Mouse (Mus musculus) cerebellum, postnatal 25 days (tissue): ENCODE measurements around the gene Pitpnc1.
"Not testable (repeated sequence)": the region's sequence is repeated elsewhere in the genome, so short reads cannot be mapped to it uniquely, and the experiment has no call there.

ENCODE experiments used
- DNase-seq, 2 experiments: peaks; one replicate each; pipeline ENCODE4 v3.0.0; 2021; ENCODE audit warnings: mixed read lengths in 2 of 2

Gene Pitpnc1

DNA sequence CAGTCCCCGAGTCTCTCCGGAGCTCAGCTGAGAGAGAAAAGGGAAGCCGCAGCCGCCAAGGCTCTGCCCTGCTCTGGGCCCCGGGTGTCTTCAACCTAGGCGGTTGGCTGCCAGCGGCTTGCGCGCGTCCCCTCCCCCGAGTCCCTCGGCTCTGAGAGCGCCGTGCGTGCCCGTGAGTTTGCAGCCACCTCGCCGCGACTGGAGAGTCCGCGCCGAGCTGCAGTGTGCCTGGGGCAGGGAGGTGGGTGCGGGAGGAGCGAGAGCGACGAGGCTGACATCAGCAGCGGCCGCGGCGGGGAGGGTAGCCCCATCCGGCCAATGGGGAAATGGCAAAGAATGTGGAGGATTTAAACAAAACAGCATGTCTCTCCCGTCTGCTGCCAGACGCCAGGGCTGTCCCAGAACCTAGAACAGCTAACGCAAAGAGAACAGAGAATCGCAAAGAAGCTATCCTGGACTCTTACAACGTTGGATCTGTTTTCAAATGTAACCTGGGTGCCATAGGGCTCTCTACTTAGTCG lies at the start of gene Pitpnc1:
Gene Pitpnc1, minus strand, starts transcription at position 179 of the 521 bp plus-strand sequence.
- DNase-seq = peak; percentile 93 to 95

- DNase-seq = no peak
Observed at GRCm38 (mm10) chr11:107518645-107519429, 48.3 kb upstream of the Pitpnc1 start.

DNA sequence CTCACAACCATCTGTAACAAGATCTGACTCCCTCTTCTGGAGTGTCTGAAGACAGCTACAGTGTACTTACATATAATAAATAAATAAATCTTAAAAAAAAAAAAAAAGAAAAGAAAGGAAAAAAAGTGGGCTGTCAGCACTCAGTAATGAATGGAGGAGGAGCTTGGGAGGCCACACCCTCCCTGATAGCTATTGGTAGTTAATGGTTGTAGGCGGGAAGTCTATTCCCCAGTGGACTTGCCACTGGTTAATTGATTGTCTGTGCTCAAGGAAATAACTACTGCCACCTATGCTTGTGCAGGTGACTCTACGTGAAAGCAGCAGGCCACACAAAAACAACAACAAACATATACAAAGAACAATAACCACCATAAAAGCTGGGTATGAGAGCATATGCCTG lies 45.9 kb upstream of the Pitpnc1 start:
- DNase-seq = no peak

DNA sequence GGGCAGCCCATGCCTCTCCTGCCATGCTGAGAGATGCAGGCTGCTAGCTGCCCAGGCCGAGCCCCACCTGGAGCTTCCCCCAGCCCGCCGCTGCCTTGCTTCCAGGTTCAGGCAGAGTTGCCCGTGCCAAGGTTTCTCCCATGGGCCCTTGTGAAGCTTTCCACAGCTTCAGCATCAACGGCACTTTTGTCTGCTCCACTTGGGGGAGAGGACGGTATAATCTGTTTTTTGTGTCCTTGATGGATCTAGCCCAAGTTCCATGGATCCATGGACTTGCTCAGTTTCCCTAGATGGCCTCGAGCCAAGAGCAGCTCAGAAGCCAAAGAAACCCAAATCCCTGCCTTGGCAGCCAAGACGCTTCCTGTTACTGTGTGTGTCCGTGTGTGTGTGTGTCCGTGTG lies 42.5 kb upstream of the Pitpnc1 start:
- peak; percentile 29 to 35 for DNase-seq

- DNase-seq = peak; percentile 61 to 79
Observed at GRCm38 (mm10) chr11:107511954-107512353, 41.5 kb upstream of the Pitpnc1 start.

DNA sequence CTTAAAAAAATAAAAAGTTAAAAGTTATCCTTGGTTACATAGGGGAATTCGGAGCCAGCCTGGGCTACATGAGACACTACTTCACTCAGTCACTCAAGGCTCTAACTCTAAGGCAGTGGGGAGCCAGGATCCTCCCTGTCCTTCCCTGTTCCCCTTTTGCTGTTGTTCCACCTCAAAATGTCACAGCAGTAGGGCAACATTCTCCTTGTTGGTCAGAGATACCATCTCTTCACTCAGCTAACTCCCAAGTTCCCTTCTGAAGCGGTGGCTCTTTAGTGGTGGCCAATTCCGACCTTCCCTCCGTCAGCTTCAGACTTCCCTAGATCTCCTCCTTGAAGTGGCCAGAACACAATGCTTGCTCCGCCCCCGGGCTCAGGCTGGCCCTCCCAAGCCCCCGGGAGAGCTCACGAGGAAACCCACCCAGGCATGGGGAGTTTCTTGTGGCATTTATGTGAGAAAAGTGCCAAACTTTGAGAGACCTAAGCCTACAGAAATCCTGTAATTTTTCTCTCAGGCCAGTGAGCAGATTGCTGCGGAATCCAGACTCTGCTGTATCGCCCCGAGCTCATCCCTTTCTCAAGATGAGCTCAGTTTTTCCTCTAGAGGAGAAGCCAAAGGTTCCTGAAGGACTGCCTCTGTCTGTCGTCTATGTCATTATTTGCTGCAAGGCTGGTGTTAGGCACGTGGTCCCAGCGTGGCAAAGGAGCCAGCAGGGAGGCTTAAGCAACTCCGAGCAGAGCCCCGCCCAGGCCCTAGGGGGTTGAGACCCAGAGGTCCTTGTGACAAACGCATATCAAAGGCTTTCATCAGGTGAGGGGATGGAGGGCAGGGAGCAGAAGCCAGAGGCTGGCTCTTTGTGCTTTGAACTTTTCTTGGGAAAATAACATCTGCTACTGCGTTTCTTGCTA lies 40.1 kb upstream of the Pitpnc1 start:
- DNase-seq = peak in 1 of 2 experiments; percentile 15

- DNase-seq = no peak
Observed at GRCm38 (mm10) chr11:107509631-107510338, 39.3 kb upstream of the Pitpnc1 start.

DNA sequence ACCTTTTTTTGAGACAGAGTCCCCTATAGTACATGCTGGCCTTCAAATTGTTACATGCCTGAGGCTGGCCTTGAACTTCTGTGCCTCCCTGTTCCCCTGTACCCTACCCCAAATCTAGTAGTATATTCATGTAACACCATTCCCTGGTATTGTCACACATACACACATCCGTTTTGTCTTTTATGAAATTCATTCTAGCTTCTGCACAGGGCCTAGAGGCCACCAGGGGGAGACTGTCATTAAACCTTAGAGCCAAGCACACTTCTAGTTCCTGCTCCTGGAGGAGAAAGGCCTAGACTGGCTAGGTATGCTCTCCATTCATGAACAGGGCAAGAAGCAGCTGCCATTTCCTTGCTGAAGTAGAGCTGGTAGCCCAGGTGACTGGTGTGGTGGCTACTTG lies 35.8 kb upstream of the Pitpnc1 start:
- DNase-seq = peak in 1 of 2 experiments; percentile 15

DNA sequence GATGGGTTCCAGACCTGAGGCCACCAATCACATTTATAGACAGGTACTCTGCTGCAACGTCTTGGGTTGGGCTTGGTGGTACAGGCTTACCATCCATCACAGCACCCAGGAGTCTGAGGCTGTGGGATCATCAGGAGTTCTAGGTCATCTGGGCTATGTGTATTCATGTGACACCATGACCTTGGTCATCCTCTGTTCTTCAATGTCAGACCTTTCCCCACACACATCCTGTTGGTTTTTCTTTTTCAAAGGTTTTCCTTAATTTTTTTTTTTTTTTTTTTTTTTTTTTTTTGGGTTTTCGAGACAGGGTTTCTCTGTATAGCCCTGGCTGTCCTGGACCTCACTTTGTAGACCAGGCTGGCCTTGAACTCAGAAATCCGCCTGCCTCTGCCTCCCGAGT lies 33.9 kb upstream of the Pitpnc1 start:
- not testable (repeated sequence) for DNase-seq

DNA sequence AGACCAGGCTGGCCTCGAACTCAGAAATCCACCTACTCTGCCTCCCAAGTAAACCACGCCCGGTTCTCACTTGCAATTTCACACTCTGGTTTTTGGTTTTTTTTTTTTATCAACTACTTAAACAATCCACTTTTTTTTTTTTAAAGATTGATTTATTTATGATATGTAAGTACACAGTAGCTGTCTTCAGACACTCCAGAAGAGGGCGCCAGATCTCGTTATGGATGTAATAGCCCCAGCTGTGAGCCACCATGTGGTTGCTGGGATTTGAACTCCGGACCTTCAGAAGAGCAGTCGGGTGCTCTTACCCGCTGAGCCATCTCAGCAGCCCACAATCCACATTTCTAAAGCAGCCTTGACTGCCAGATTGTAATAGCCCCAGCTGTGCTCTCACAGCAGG lies 32.3 kb upstream of the Pitpnc1 start:
- DNase-seq = no peak

GRCm38 (mm10) chr11:107484341-107484740 lies 13.8 kb upstream of the Pitpnc1 start:
- no peak for DNase-seq

- no peak for DNase-seq
Observed at GRCm38 (mm10) chr11:107479862-107480203, 9.3 kb upstream of the Pitpnc1 start.

DNA sequence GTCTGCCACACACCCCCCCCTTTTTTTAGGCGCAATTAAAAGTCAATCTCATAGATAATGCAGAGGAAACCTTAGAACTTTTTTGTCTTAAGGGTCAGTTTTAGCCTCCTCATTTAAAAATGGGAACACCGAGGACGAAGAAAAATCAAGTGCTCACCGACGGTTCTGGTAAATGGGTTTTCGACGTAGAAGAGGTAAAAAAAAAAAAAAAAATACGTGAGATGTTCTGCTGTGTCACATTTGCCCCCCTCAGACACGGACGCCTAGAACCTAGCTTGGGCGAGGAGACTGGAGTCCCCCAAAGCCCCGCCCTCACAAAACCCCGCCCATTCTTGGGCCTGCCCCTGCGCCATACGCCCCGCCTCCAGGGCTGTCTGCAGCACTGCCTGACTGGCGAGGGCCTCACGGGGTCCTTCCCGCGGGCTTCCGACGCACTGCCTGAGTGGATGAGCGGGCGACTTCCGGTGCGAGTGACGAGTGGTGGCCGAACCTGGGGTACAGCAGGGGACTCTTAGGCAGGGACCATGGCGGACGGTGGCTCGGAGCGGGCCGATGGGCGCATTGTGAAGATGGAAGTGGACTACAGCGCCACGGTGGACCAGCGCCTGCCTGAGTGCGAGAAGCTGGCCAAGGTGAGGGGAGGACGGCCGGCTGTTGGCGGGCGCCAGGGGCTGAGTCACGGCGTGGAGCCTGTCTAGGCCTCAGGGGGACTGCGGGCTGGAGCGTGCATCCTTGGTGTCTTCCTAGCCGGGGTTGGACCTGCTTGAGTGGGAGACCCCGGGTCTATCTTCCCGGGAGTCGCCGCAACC lies 8.8 kb upstream of the Pitpnc1 start, which contains the start of gene Psmd12:
Gene Psmd12, plus strand, starts transcription at position 432 of the 809 bp plus-strand sequence.
- DNase-seq = peak; percentile 95 to 99

DNA sequence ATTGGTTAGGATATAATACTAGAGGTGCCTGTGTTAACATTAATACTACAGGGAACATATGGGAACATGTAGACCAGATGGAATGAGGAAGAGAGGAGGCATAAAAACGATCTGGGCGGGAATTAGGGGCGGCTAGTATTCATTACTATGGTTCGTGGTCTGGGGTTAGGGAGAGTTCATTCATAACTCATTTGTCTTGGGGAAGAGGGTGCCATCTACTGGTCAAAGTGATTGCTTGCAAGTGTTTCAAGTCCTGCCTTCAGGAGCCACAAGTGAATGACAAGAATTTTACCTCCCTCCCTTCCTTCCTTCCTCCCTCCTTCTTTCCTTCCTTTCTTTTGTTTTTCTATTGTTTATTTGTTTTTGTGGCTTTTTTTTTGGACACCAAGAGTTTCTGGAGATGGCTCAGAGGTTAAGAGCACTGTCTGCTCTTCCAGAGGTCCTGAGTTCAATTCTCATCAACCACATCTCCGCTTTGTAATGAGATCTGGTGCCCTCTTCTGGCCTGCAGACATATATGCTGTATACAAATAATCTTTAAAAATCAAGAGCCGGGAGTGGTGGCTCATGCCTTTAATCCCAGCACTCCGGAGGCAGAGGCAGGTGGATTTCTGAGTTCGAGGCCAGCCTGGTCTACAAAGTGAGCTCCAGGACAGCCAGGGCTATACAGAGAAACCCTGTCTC lies 2.8 kb upstream of the Pitpnc1 start:
- DNase-seq = peak; percentile 42 to 58

DNA sequence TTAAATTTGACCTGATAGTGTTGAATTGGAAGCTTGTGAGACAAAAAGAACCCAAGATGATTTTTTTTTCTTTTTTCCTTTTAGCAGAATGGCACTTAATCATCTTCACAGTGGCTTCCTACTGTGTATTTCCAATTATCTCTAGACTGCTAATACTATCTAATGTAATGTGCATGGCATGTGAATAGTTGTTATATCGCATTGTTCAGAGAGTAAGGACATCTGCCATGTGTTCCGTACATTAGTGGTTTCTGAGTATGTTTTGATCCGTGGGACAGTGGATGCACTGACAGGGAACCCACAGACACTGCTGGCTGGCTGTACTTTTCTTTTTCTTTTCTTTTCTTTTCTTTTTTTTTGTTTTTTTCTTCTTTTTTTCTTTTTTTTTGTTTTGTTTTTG lies 1.8 kb upstream of the Pitpnc1 start:
- no peak for DNase-seq

DNA sequence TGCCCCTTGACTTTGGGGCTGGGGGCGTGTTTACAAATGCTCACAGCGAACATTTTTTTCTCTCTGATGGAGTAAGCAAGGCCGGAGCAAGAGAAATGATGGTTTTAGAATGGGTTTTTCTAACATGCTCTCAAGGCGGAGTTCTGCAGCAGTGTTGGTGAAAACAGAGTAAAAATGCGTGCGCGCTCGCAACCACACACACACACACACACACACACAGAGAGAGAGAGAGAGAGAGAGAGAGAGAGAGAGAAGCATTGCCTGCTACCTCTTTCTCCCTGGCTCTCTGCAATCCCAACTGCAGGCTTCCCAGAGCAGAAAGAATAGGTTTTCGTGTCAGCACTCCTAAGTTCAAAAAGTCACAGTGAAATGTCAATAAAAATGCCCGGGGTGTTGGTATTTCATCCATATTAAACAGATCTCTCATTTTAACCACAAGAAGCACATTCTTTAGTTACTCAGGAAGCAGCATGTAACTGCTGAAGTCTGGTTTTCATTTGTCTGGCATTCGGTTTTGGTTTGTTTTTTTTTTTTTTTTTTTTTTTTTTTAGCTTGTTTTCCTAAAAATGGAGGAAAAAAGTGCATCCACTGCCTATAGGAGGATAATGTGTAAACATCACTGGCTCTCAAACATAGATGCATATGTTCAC lies 697 bp upstream of the Pitpnc1 start:
- no peak for DNase-seq

- DNase-seq = peak; percentile 83 to 84
Observed at GRCm38 (mm10) chr11:107469523-107470371, 752 bp downstream of the Pitpnc1 start.

DNA sequence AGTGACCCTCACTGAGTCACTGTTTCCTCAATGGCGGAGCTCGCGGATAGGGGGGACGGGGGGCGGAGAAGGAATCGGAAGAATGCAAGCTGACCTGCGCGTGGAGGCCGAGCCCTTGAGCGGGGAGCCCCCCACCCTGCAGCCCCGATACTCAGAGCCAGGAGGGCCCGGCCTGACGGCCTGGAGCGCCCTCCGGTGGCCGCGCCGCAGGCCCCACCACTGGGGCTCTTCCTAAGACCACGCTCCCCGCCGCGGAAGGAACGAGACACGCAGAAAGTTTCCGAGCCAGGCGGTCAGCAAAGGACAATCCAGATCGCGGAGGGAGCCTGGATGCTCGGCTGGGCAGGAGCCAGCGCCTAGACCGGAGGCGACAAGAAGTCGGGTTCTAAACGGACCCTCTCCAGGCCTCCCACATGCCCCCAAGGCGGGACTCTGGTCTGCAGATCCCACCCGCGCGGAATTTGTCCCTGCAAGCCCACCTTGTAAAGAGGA lies 1.4 kb downstream of the Pitpnc1 start:
- peak; percentile 83 to 89 for DNase-seq

GRCm38 (mm10) chr11:107468252-107469030 lies 2.1 kb downstream of the Pitpnc1 start:
- peak; percentile 19 to 25 for DNase-seq
